Mouse (Mus musculus): ENCODE measurements around the gene Acsbg2.

Acsbg2 gene

GRCm38 (mm10) chr17:56822380-56822779 lies 51.9 kb downstream of the Acsbg2 start:
- no peak for DNase-seq (ENCODE audit: low spot score in 2 of 2)

- DNase-seq (ENCODE audit: low spot score in 2 of 2), result peak; percentile 52 to 56
These were observed 54.5 kb downstream of the Acsbg2 start for GRCm38 (mm10) chr17:56819694-56820111.

- DNase-seq (ENCODE audit: low spot score in 2 of 2), result no peak
These were observed 55.2 kb downstream of the Acsbg2 start for GRCm38 (mm10) chr17:56819032-56819545.

- DNase-seq (ENCODE audit: low spot score in 2 of 2), result peak; percentile 56 to 73
These were observed 56.1 kb downstream of the Acsbg2 start for GRCm38 (mm10) chr17:56818067-56818636.

- no peak for DNase-seq (ENCODE audit: low spot score in 2 of 2)
These were observed 59.2 kb downstream of the Acsbg2 start for GRCm38 (mm10) chr17:56815057-56815345.

- peak; percentile 38 to 40 for DNase-seq (ENCODE audit: low spot score in 2 of 2)
These were observed 59.8 kb downstream of the Acsbg2 start for GRCm38 (mm10) chr17:56814316-56815056.

GRCm38 (mm10) chr17:56810245-56810644 lies 64.0 kb downstream of the Acsbg2 start:
- peak in 1 of 2 experiments; percentile 22 for DNase-seq (ENCODE audit: low spot score in 2 of 2)

GRCm38 (mm10) chr17:56808518-56808917 lies 65.7 kb downstream of the Acsbg2 start:
- DNase-seq (ENCODE audit: low spot score in 2 of 2), result peak; percentile 35 to 44

- no peak for DNase-seq (ENCODE audit: low spot score in 2 of 2)
These were observed 68.5 kb downstream of the Acsbg2 start for GRCm38 (mm10) chr17:56805784-56806183.

GRCm38 (mm10) chr17:56804952-56805351 lies 69.3 kb downstream of the Acsbg2 start:
- DNase-seq (ENCODE audit: low spot score in 2 of 2), result no peak

- no peak for DNase-seq (ENCODE audit: low spot score in 2 of 2)
These were observed 72.2 kb downstream of the Acsbg2 start for GRCm38 (mm10) chr17:56802065-56802464.

GRCm38 (mm10) chr17:56799276-56799675 lies 75.0 kb downstream of the Acsbg2 start:
- no peak for DNase-seq (ENCODE audit: low spot score in 2 of 2)

GRCm38 (mm10) chr17:56793614-56794319 lies 80.5 kb downstream of the Acsbg2 start:
- peak; percentile 20 to 45 for DNase-seq (ENCODE audit: low spot score in 2 of 2)

Data from spleen, postnatal 36 days (tissue).